Mouse (Mus musculus): ENCODE measurements around the gene Cfl1. TPM values are rescaled to one million over a fixed set of nuclear protein-coding genes. Genes with fewer than 3 reads are reported as not detected.

The Cfl1 gene
- polyA plus RNA-seq, 1 experiment from 2014 or later: 3,575 TPM

GRCm38 (mm10) chr19:5474281-5475068 is 15.8 kb upstream of the Cfl1 start:
- peak; percentile 72 for ATAC-seq
- Histone ChIP-seq H3K4me3 (ENCODE audit: low read depth, low read length) (peak overlapping the region; percentile 62), H3K27ac (ENCODE audit: low read length) (peak overlapping the region; percentile 45), H3K27me3 (ENCODE audit: control insufficient read depth, insufficient read depth, low read depth, low read length) (no peaks in the 10 kb centered on the region), H3K36me3 (ENCODE audit: control insufficient read depth, insufficient read depth, low read length) (peaks cover 3% of the 10 kb centered on the region; the same call in 1 of the 2 replicates), H3K9me3 (replicated peaks; ENCODE audit: control insufficient read depth, low read length, poor library complexity, severe bottlenecking) (no peaks in the 10 kb centered on the region), H3K4me2 (ENCODE audit: low read length) (peak overlapping the region; percentile 99), H3K9ac (ENCODE audit: low read depth, low read length) (peak overlapping the region; percentile 84), H3K4me1 (ENCODE audit: control insufficient read depth, insufficient read depth, low read length) (peaks cover 12% of the 10 kb centered on the region)
- WGBS: under 1% methylated on average over 62 of the region's 68 CpGs

- no peaks in the 10 kb centered on the region for H3K9me3 ChIP-seq (replicated peaks; ENCODE audit: control insufficient read depth, low read length, poor library complexity, severe bottlenecking)
- H3K36me3 ChIP-seq (ENCODE audit: control insufficient read depth, insufficient read depth, low read length): peaks cover 5% of the 10 kb centered on the region; the same call in 1 of the 2 replicates
- H3K9ac ChIP-seq (ENCODE audit: low read depth, low read length): peak overlapping the region; percentile 84
- 19% methylated on average over 13 of the region's 13 CpGs for WGBS
- ATAC-seq: no peak
- H3K27me3 ChIP-seq (ENCODE audit: control insufficient read depth, insufficient read depth, low read depth, low read length): no peaks in the 10 kb centered on the region
- peaks cover 12% of the 10 kb centered on the region for H3K4me1 ChIP-seq (ENCODE audit: control insufficient read depth, insufficient read depth, low read length)
- H3K4me2 ChIP-seq (ENCODE audit: low read length): peak overlapping the region; percentile 99
- peak overlapping the region; percentile 62 for H3K4me3 ChIP-seq (ENCODE audit: low read depth, low read length)
- H3K27ac ChIP-seq (ENCODE audit: low read length): peak overlapping the region; percentile 45
Observed at GRCm38 (mm10) chr19:5475069-5475714, 15.1 kb upstream of the Cfl1 start.

- no peak overlapping the region for H3K4me3 ChIP-seq (ENCODE audit: low read depth, low read length)
- H3K36me3 ChIP-seq (ENCODE audit: control insufficient read depth, insufficient read depth, low read length): peaks cover 11% of the 10 kb centered on the region; the same call in 1 of the 2 replicates
- no peak overlapping the region for H3K4me2 ChIP-seq (ENCODE audit: low read length)
- H3K4me1 ChIP-seq (ENCODE audit: control insufficient read depth, insufficient read depth, low read length): peaks cover 12% of the 10 kb centered on the region
- WGBS: 87% methylated on average over 10 of the region's 10 CpGs
- H3K27me3 ChIP-seq (ENCODE audit: control insufficient read depth, insufficient read depth, low read depth, low read length): no peaks in the 10 kb centered on the region
- H3K9me3 ChIP-seq (replicated peaks; ENCODE audit: control insufficient read depth, low read length, poor library complexity, severe bottlenecking): no peaks in the 10 kb centered on the region
- no peak for ATAC-seq
- H3K9ac ChIP-seq (ENCODE audit: low read depth, low read length): no peak overlapping the region
- H3K27ac ChIP-seq (ENCODE audit: low read length): no peak overlapping the region
Observed at GRCm38 (mm10) chr19:5477004-5477667, 13.1 kb upstream of the Cfl1 start.

- no peaks in the 10 kb centered on the region for H3K27me3 ChIP-seq (ENCODE audit: control insufficient read depth, insufficient read depth, low read depth, low read length)
- no peaks in the 10 kb centered on the region for H3K9me3 ChIP-seq (replicated peaks; ENCODE audit: control insufficient read depth, low read length, poor library complexity, severe bottlenecking)
- H3K36me3 ChIP-seq (ENCODE audit: control insufficient read depth, insufficient read depth, low read length): peaks cover 17% of the 10 kb centered on the region
- H3K9ac ChIP-seq (ENCODE audit: low read depth, low read length): no peak overlapping the region
- ATAC-seq: no peak
- peaks cover 12% of the 10 kb centered on the region for H3K4me1 ChIP-seq (ENCODE audit: control insufficient read depth, insufficient read depth, low read length)
- H3K4me2 ChIP-seq (ENCODE audit: low read length): no peak overlapping the region
- H3K27ac ChIP-seq (ENCODE audit: low read length): no peak overlapping the region
- 92% methylated on average over 18 of the region's 18 CpGs for WGBS
- no peak overlapping the region for H3K4me3 ChIP-seq (ENCODE audit: low read depth, low read length)
Observed at GRCm38 (mm10) chr19:5477668-5478300, 12.5 kb upstream of the Cfl1 start.

- H3K36me3 ChIP-seq (ENCODE audit: control insufficient read depth, insufficient read depth, low read length): peaks cover 30% of the 10 kb centered on the region
- H3K9me3 ChIP-seq (replicated peaks; ENCODE audit: control insufficient read depth, low read length, poor library complexity, severe bottlenecking): no peaks in the 10 kb centered on the region
- 89% methylated on average over 10 of the region's 10 CpGs for WGBS
Observed at GRCm38 (mm10) chr19:5480016-5480415, 10.2 kb upstream of the Cfl1 start.

GRCm38 (mm10) chr19:5481398-5481797 is 8.9 kb upstream of the Cfl1 start:
- Histone ChIP-seq H3K27me3 (ENCODE audit: control insufficient read depth, insufficient read depth, low read depth, low read length) (no peaks in the 10 kb centered on the region), H3K4me2 (ENCODE audit: low read length) (no peak overlapping the region), H3K4me3 (ENCODE audit: low read depth, low read length) (no peak overlapping the region), H3K36me3 (ENCODE audit: control insufficient read depth, insufficient read depth, low read length) (peaks cover 30% of the 10 kb centered on the region), H3K4me1 (ENCODE audit: control insufficient read depth, insufficient read depth, low read length) (peaks cover 2% of the 10 kb centered on the region; the same call in 1 of the 2 replicates), H3K9ac (ENCODE audit: low read depth, low read length) (no peak overlapping the region), H3K9me3 (replicated peaks; ENCODE audit: control insufficient read depth, low read length, poor library complexity, severe bottlenecking) (no peaks in the 10 kb centered on the region), H3K27ac (ENCODE audit: low read length) (no peak overlapping the region)
- WGBS: 93% methylated on average over 10 of the region's 10 CpGs
- no peak for ATAC-seq

More at GRCm38 (mm10) chr19:5480016-5480415, 10.2 kb upstream of the Cfl1 start:
- ATAC-seq: no peak
- Histone ChIP-seq H3K27ac (ENCODE audit: low read length) (no peak overlapping the region), H3K4me1 (ENCODE audit: control insufficient read depth, insufficient read depth, low read length) (peaks cover 7% of the 10 kb centered on the region), H3K4me2 (ENCODE audit: low read length) (no peak overlapping the region), H3K9ac (ENCODE audit: low read depth, low read length) (no peak overlapping the region), H3K4me3 (ENCODE audit: low read depth, low read length) (no peak overlapping the region), H3K27me3 (ENCODE audit: control insufficient read depth, insufficient read depth, low read depth, low read length) (no peaks in the 10 kb centered on the region)

- H3K4me2 ChIP-seq (ENCODE audit: low read length): no peak overlapping the region
- no peak for ATAC-seq
- no peak overlapping the region for H3K9ac ChIP-seq (ENCODE audit: low read depth, low read length)
- H3K9me3 ChIP-seq (replicated peaks; ENCODE audit: control insufficient read depth, low read length, poor library complexity, severe bottlenecking): no peaks in the 10 kb centered on the region
- no peak overlapping the region for H3K4me3 ChIP-seq (ENCODE audit: low read depth, low read length)
- no peaks in the 10 kb centered on the region for H3K27me3 ChIP-seq (ENCODE audit: control insufficient read depth, insufficient read depth, low read depth, low read length)
- peaks cover 17% of the 10 kb centered on the region for H3K4me1 ChIP-seq (ENCODE audit: control insufficient read depth, insufficient read depth, low read length)
- H3K27ac ChIP-seq (ENCODE audit: low read length): no peak overlapping the region
- H3K36me3 ChIP-seq (ENCODE audit: control insufficient read depth, insufficient read depth, low read length): peaks cover 27% of the 10 kb centered on the region
- 94% methylated on average over 19 of the region's 19 CpGs for WGBS
Observed at GRCm38 (mm10) chr19:5483386-5484359, 6.6 kb upstream of the Cfl1 start.

- Histone ChIP-seq H3K9me3 (replicated peaks; ENCODE audit: control insufficient read depth, low read length, poor library complexity, severe bottlenecking) (no peaks in the 10 kb centered on the region), H3K9ac (ENCODE audit: low read depth, low read length) (no peak overlapping the region), H3K4me2 (ENCODE audit: low read length) (no peak overlapping the region), H3K4me1 (ENCODE audit: control insufficient read depth, insufficient read depth, low read length) (peaks cover 20% of the 10 kb centered on the region), H3K4me3 (ENCODE audit: low read depth, low read length) (no peak overlapping the region), H3K36me3 (ENCODE audit: control insufficient read depth, insufficient read depth, low read length) (peaks cover 26% of the 10 kb centered on the region), H3K27ac (ENCODE audit: low read length) (no peak overlapping the region), H3K27me3 (ENCODE audit: control insufficient read depth, insufficient read depth, low read depth, low read length) (no peaks in the 10 kb centered on the region)
- 93% methylated on average over 5 of the region's 5 CpGs for WGBS
- no peak for ATAC-seq
Observed at GRCm38 (mm10) chr19:5484496-5484895, 5.8 kb upstream of the Cfl1 start.
